8 mouse cellular contexts compared by ENCODE assay signal in genomic region chr9:63958337-63959030, GRCm38 (mm10).
DNase-seq lines count a peak whose midpoint lies in the region; ATAC-seq and TF ChIP-seq lines count a peak whose summit lies in the region.

No protein-coding gene starts in this region.

- H3K4me1 ChIP-seq in MEL (ENCODE audit: control insufficient read depth in 1 of 2, insufficient read depth in 2 of 2, low read length in 2 of 2), result peaks cover 0 to 9% of the 10 kb centered on the region in 2 experiments; a peak in 2 of 4 replicates
- peaks cover 98% of the 10 kb centered on the region for H3K4me1 ChIP-seq in heart, embryonic 10.5 days
- peaks cover 65% of the 10 kb centered on the region for H3K4me1 ChIP-seq in kidney, embryonic 16.5 days (ENCODE audit: insufficient read depth, low read length)

- no peak overlapping the region for H3K9ac ChIP-seq in MEL (ENCODE audit: control insufficient read depth, low read depth, low read length, poor library complexity, severe bottlenecking)
- H3K9ac ChIP-seq in kidney, embryonic 16.5 days (replicated peaks; ENCODE audit: low read length), result peak overlapping the region; percentile 36

- TF ChIP-seq EP300 in MEL (IDR thresholded peaks at IDR 0.05; ENCODE audit: low read depth in 1 of 2, low read length in 2 of 2), result no peak

- peak overlapping the region; percentile 30 for H3K27ac ChIP-seq in MEL (ENCODE audit: control insufficient read depth, low read depth, low read length)
- peak overlapping the region; percentile 90 for H3K27ac ChIP-seq in heart, embryonic 10.5 days
- H3K27ac ChIP-seq in kidney, embryonic 16.5 days (ENCODE audit: low read length), result peak overlapping the region; percentile 96

- no peaks in the 10 kb centered on the region for H3K79me2 ChIP-seq in MEL (ENCODE audit: control insufficient read depth, insufficient read depth, low read length, poor library complexity)

- no peak for TF ChIP-seq CTCF in MEL (IDR thresholded peaks at IDR 0.05 in 2 of 3, conservative IDR thresholded peaks at IDR 0.05 in 1 of 3; ENCODE audit: control insufficient read depth in 1 of 3, insufficient read depth in 1 of 3, low read depth in 2 of 3, low read length in 3 of 3, poor library complexity in 1 of 3, severe bottlenecking in 1 of 3)
- no peak for TF ChIP-seq CTCF in brain, embryonic 14.5 days (IDR thresholded peaks at IDR 0.05; ENCODE audit: borderline replicate concordance, extremely low read depth, insufficient read depth, insufficient read length)

- H3K36me3 ChIP-seq in MEL (ENCODE audit: control insufficient read depth in 1 of 2, insufficient read depth in 2 of 2, low read length in 2 of 2), result no peaks in the 10 kb centered on the region
- H3K36me3 ChIP-seq in heart, embryonic 10.5 days, result peaks cover 29% of the 10 kb centered on the region
- peaks cover 4% of the 10 kb centered on the region for H3K36me3 ChIP-seq in kidney, embryonic 16.5 days (ENCODE audit: insufficient read depth, low read length)

- DNase-seq in MEL (ENCODE audit: low read depth, low spot score), result peak; percentile 56
- peak; percentile 84 for DNase-seq in brain, embryonic 14.5 days (ENCODE audit: low read depth)
- no peak for DNase-seq in heart, embryonic 10.5 days (ENCODE audit: low spot score)
- DNase-seq in lung, postnatal 25 days (ENCODE audit: low spot score), result peak; percentile 60
- DNase-seq in yolk sac, embryonic 10.5 days (ENCODE audit: low spot score), result peak; percentile 43
- no peak for DNase-seq in left cerebral cortex, adult 8-10 months (ENCODE audit: low spot score in 2 of 2)

- no peak overlapping the region for H3K4me3 ChIP-seq in MEL (ENCODE audit: control insufficient read depth in 1 of 2, insufficient read depth in 1 of 2, low read depth in 2 of 2, low read length in 2 of 2)
- H3K4me3 ChIP-seq in heart, embryonic 10.5 days, result peak overlapping the region; percentile 38
- H3K4me3 ChIP-seq in kidney, embryonic 16.5 days (ENCODE audit: low read length), result no peak overlapping the region

- peak; percentile 46; the same call in 1 of the 2 replicates for ATAC-seq in kidney, embryonic 16.5 days (ENCODE audit: low FRiP score, low TSS enrichment)
- ATAC-seq in activated CD4-positive, CD25-positive, alpha-beta regulatory T cell, adult 4 months, result no peak

- TF ChIP-seq RAD21 in MEL (IDR thresholded peaks at IDR 0.05; ENCODE audit: low read depth, low read length), result no peak

- WGBS in heart, embryonic 10.5 days, result 12% methylated on average over 15 of the region's 15 CpGs
- WGBS in kidney, embryonic 16.5 days, result 11% methylated on average over 15 of the region's 15 CpGs

- H3K27me3 ChIP-seq in MEL (ENCODE audit: control insufficient read depth in 1 of 2, insufficient read depth in 2 of 2, low read length in 2 of 2), result no peaks in the 10 kb centered on the region
- H3K27me3 ChIP-seq in heart, embryonic 10.5 days (ENCODE audit: insufficient read depth, poor library complexity, severe bottlenecking), result no peaks in the 10 kb centered on the region
- H3K27me3 ChIP-seq in kidney, embryonic 16.5 days (ENCODE audit: insufficient read depth, low read length), result no peaks in the 10 kb centered on the region

- H3K9me3 ChIP-seq in MEL (replicated peaks; ENCODE audit: insufficient read depth, low read length), result no peaks in the 10 kb centered on the region
- H3K9me3 ChIP-seq in heart, embryonic 10.5 days, result no peaks in the 10 kb centered on the region
- H3K9me3 ChIP-seq in kidney, embryonic 16.5 days (ENCODE audit: low read length), result no peaks in the 10 kb centered on the region

- peak overlapping the region; percentile 46 for H3K4me2 ChIP-seq in kidney, embryonic 16.5 days (replicated peaks; ENCODE audit: low read depth, low read length)

- no peak for TF ChIP-seq POLR2A in MEL (IDR thresholded peaks at IDR 0.05; ENCODE audit: control insufficient read depth in 1 of 2, insufficient read depth in 1 of 2, low read depth in 1 of 2, low read length in 2 of 2, poor library complexity in 1 of 2)
- TF ChIP-seq POLR2A in brain, embryonic 14.5 days (IDR thresholded peaks at IDR 0.05; ENCODE audit: borderline replicate concordance, extremely low read depth, insufficient read depth, insufficient read length, poor library complexity, severe bottlenecking), result no peak

TF ChIP-seq in MEL, 35 proteins besides CTCF, POLR2A, EP300 and RAD21:
- no peak for TF ChIP-seq MAX (IDR thresholded peaks at IDR 0.05; ENCODE audit: low read length)
- TF ChIP-seq GABPA (IDR thresholded peaks at IDR 0.05; ENCODE audit: low read depth, low read length), result no peak
- TF ChIP-seq ZKSCAN1 (IDR thresholded peaks at IDR 0.05; ENCODE audit: low read depth, low read length), result no peak

Comparison
In these comparisons a context has a peak if more than half of its experiments do, and no peak if none do; other contexts are left out.
1. DNase-seq: peak in MEL (single experiment), brain, embryonic 14.5 days (single experiment), lung, postnatal 25 days (single experiment) and yolk sac, embryonic 10.5 days (single experiment); none in heart, embryonic 10.5 days (single experiment) and left cerebral cortex, adult 8-10 months (0 of 2).
2. H3K27ac ChIP-seq: peak in every context shown above with its lines; median percentile 96 in kidney, embryonic 16.5 days; 90 in heart, embryonic 10.5 days; 30 in MEL.